In genomic region chr2:118025829-118026735, GRCm38 (mm10) we compare ENCODE assay signal across 21 mouse cellular contexts.
A peak's percentile ranks its signal among the peaks of the same experiment; 100 is the strongest.
DNase-seq lines count a peak whose midpoint lies in the region; ATAC-seq lines count a peak whose summit lies in the region.
"Had no signal": no experiment of that assay in that cellular context is flagged by ENCODE, and none has a peak within 500 bp of the region (broad histone marks: within the 10 kb centered on the region; RNA-seq: fewer than 3 reads in every experiment).

No protein-coding gene starts in this region.

- H3K4me3 ChIP-seq in kidney, embryonic 16.5 days (ENCODE audit: low read length), result no peak overlapping the region
- no peak overlapping the region for H3K4me3 ChIP-seq in embryonic facial prominence, embryonic 15.5 days (replicated peaks)
- H3K4me3 ChIP-seq: forebrain, embryonic 15.5 days; heart, embryonic 12.5 days; hindbrain, embryonic 13.5 days; limb, embryonic 13.5 days; midbrain, embryonic 10.5 days; neural tube, embryonic 12.5 days had no signal

- no peaks in the 10 kb centered on the region for H3K36me3 ChIP-seq in kidney, embryonic 16.5 days (ENCODE audit: insufficient read depth, low read length)
- no peaks in the 10 kb centered on the region for H3K36me3 ChIP-seq in embryonic facial prominence, embryonic 15.5 days
- H3K36me3 ChIP-seq: forebrain, embryonic 15.5 days; heart, embryonic 12.5 days; hindbrain, embryonic 13.5 days; limb, embryonic 13.5 days; midbrain, embryonic 10.5 days; neural tube, embryonic 12.5 days had no signal

- no peak for ATAC-seq in kidney, embryonic 16.5 days (ENCODE audit: low FRiP score, low TSS enrichment)
- ATAC-seq in embryonic facial prominence, embryonic 15.5 days (ENCODE audit: insufficient number of reproducible peaks, low FRiP score, low TSS enrichment, low read depth), result no peak
- ATAC-seq in megakaryocyte progenitor cell, adult 5-6 weeks (replicated peaks; ENCODE audit: poor library complexity), result peak; percentile 78
- ATAC-seq: forebrain, embryonic 15.5 days; inflammation-experienced regulatory T-cells, adult 6 months had no signal

- peak; percentile 9 for DNase-seq in kidney, postnatal 10 days
- peak; percentile 68 for DNase-seq in NIH3T3 (ENCODE audit: low read depth)
- no peak for DNase-seq in gastrocnemius, postnatal 36 days
- no peak for DNase-seq in gastrocnemius, postnatal 10 days
- DNase-seq: adrenal gland, adult 2 months; cerebellum, adult 2 months; cerebellum, postnatal 36 days; heart, postnatal 14 days; kidney, postnatal 25 days; thymus, adult 18-20 months; thymus, postnatal 4 days had no signal

- no peak overlapping the region for H3K27ac ChIP-seq in kidney, embryonic 16.5 days (ENCODE audit: low read length)
- 0 out of 2 replicates have a peak overlapping the region, but pooled peaks have one; percentile 34 for H3K27ac ChIP-seq in embryonic facial prominence, embryonic 15.5 days (replicated peaks)
- H3K27ac ChIP-seq: forebrain, embryonic 15.5 days; hindbrain, embryonic 13.5 days; limb, embryonic 13.5 days; midbrain, embryonic 10.5 days; neural tube, embryonic 12.5 days had no signal

- WGBS in kidney, embryonic 16.5 days, result 47% methylated on average over 6 of the region's 6 CpGs
- 63% methylated on average over 6 of the region's 6 CpGs for WGBS in embryonic facial prominence, embryonic 15.5 days

- H3K27me3 ChIP-seq in kidney, embryonic 16.5 days (ENCODE audit: insufficient read depth, low read length), result no peaks in the 10 kb centered on the region
- no peaks in the 10 kb centered on the region for H3K27me3 ChIP-seq in embryonic facial prominence, embryonic 15.5 days
- H3K27me3 ChIP-seq: forebrain, embryonic 15.5 days; heart, embryonic 12.5 days; hindbrain, embryonic 13.5 days; limb, embryonic 13.5 days; neural tube, embryonic 12.5 days had no signal

- H3K9ac ChIP-seq in kidney, embryonic 16.5 days (replicated peaks; ENCODE audit: low read length), result no peak overlapping the region
- H3K9ac ChIP-seq in embryonic facial prominence, embryonic 15.5 days, result no peak overlapping the region
- H3K9ac ChIP-seq: forebrain, embryonic 15.5 days; heart, embryonic 12.5 days; hindbrain, embryonic 13.5 days; limb, embryonic 13.5 days; neural tube, embryonic 12.5 days had no signal

- H3K4me1 ChIP-seq in kidney, embryonic 16.5 days (ENCODE audit: insufficient read depth, low read length), result no peaks in the 10 kb centered on the region
- peaks cover 12% of the 10 kb centered on the region for H3K4me1 ChIP-seq in embryonic facial prominence, embryonic 15.5 days
- H3K4me1 ChIP-seq: forebrain, embryonic 15.5 days; heart, embryonic 12.5 days; hindbrain, embryonic 13.5 days; midbrain, embryonic 10.5 days; neural tube, embryonic 12.5 days had no signal

- intact Hi-C loops in gastrocnemius, postnatal 36 days (cut with DNase I), result no loop called here

- H3K4me2 ChIP-seq in kidney, embryonic 16.5 days (replicated peaks; ENCODE audit: low read depth, low read length), result no peak overlapping the region
- no peak overlapping the region for H3K4me2 ChIP-seq in embryonic facial prominence, embryonic 15.5 days (replicated peaks)
- H3K4me2 ChIP-seq: forebrain, embryonic 15.5 days; heart, embryonic 12.5 days; hindbrain, embryonic 13.5 days; limb, embryonic 13.5 days; neural tube, embryonic 12.5 days had no signal

- H3K9me3 ChIP-seq in kidney, embryonic 16.5 days (ENCODE audit: low read length), result no peaks in the 10 kb centered on the region
- H3K9me3 ChIP-seq in embryonic facial prominence, embryonic 15.5 days (replicated peaks), result no peaks in the 10 kb centered on the region
- H3K9me3 ChIP-seq: forebrain, embryonic 15.5 days; heart, embryonic 12.5 days; hindbrain, embryonic 13.5 days; limb, embryonic 13.5 days; midbrain, embryonic 10.5 days; neural tube, embryonic 12.5 days had no signal

Comparison
In these comparisons a context has a peak if more than half of its experiments do, and no peak if none do; other contexts are left out.
1. DNase-seq: peak in kidney, postnatal 10 days (single experiment) and NIH3T3 (single experiment); none in gastrocnemius, postnatal 36 days (0 of 2) and gastrocnemius, postnatal 10 days (single experiment).